30 mouse cellular contexts compared by ENCODE assay signal in the genomic region with DNA sequence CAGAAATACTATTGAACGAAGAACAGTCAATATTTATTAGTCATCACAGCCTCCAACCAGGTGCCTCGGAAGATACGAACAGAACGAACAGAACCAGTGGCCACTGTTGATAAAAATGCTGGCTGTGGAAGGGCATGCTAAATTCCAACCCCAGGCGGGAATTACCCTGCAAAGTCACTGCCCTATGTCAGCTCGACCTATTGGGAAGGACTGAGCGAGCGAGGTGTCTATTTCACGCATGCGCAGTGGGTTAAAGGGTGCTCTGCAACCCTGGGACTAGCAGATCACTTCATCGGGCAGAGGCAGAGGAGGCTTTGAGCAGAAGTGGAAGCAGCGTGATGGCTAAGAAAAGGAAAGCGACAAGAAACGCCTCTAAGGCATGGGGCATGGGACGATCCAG. TPM values are rescaled to one million over a fixed set of nuclear protein-coding genes. Genes with fewer than 3 reads are reported as not detected.
DNase-seq lines count a peak whose midpoint lies in the region; ATAC-seq and TF ChIP-seq lines count a peak whose summit lies in the region.
"Had no signal": no experiment of that assay in that cellular context is flagged by ENCODE, and none has a peak within 500 bp of the region (broad histone marks: within the 10 kb centered on the region; RNA-seq: fewer than 3 reads in every experiment).

No protein-coding gene starts in this region.

- no peaks in the 10 kb centered on the region for H3K9me3 ChIP-seq in lung, embryonic 14.5 days (ENCODE audit: low read depth, low read length)
- H3K9me3 ChIP-seq in intestine, postnatal 0 days (ENCODE audit: control insufficient read depth): no peaks in the 10 kb centered on the region
- H3K9me3 ChIP-seq in liver, embryonic 15.5 days (replicated peaks): no peaks in the 10 kb centered on the region
- H3K9me3 ChIP-seq: embryonic facial prominence, embryonic 15.5 days; forebrain, embryonic 10.5 days; hindbrain, embryonic 15.5 days had no signal

- no peak overlapping the region for H3K9ac ChIP-seq in lung, embryonic 14.5 days
- H3K9ac ChIP-seq in intestine, postnatal 0 days (ENCODE audit: low read depth, low read length): no peak overlapping the region
- no peak overlapping the region for H3K9ac ChIP-seq in liver, embryonic 15.5 days
- H3K9ac ChIP-seq: embryonic facial prominence, embryonic 15.5 days; forebrain, postnatal 0 days; hindbrain, embryonic 15.5 days had no signal

- DNase-seq in lung, embryonic 14.5 days: peak; percentile 36
- DNase-seq in lung, postnatal 14 days: no peak
- no peak for DNase-seq in gastrocnemius, adult 8-10 months (ENCODE audit: low spot score in 2 of 2)
- DNase-seq in urinary bladder, adult 2 months (ENCODE audit: low spot score): no peak
- no peak for DNase-seq in layer of hippocampus, postnatal 36 days
- DNase-seq in ovary, adult 18-20 months (ENCODE audit: low spot score): no peak
- DNase-seq: adrenal gland, postnatal 10 days; cerebellum, postnatal 10 days; forebrain, postnatal 0 days; heart, postnatal 10 days; kidney, adult 11 months; right cerebral cortex, postnatal 4 days; thymus, postnatal 25 days had no signal

- H3K27ac ChIP-seq in lung, embryonic 14.5 days (ENCODE audit: low read depth): no peak overlapping the region
- H3K27ac ChIP-seq in intestine, postnatal 0 days (ENCODE audit: low read depth, low read length): no peak overlapping the region
- H3K27ac ChIP-seq in liver, embryonic 15.5 days (replicated peaks): peak overlapping the region; percentile 53; the same call in 1 of the 2 replicates
- H3K27ac ChIP-seq: embryonic facial prominence, embryonic 15.5 days; forebrain, embryonic 10.5 days; hindbrain, embryonic 15.5 days; kidney, postnatal 0 days had no signal

- no peaks in the 10 kb centered on the region for H3K36me3 ChIP-seq in lung, embryonic 14.5 days (ENCODE audit: insufficient read depth)
- H3K36me3 ChIP-seq in intestine, postnatal 0 days (ENCODE audit: control insufficient read depth, insufficient read depth): no peaks in the 10 kb centered on the region
- H3K36me3 ChIP-seq in liver, embryonic 15.5 days (replicated peaks): no peaks in the 10 kb centered on the region
- H3K36me3 ChIP-seq: embryonic facial prominence, embryonic 15.5 days; forebrain, embryonic 10.5 days; hindbrain, embryonic 15.5 days had no signal

- H3K4me3 ChIP-seq in lung, embryonic 14.5 days (ENCODE audit: low read depth, low read length): no peak overlapping the region
- H3K4me3 ChIP-seq in intestine, postnatal 0 days (ENCODE audit: low read depth, low read length): no peak overlapping the region
- no peak overlapping the region for H3K4me3 ChIP-seq in liver, embryonic 15.5 days (replicated peaks)
- H3K4me3 ChIP-seq: embryonic facial prominence, embryonic 15.5 days; forebrain, embryonic 10.5 days; hindbrain, embryonic 15.5 days had no signal

- 57% methylated on average over 15 of the region's 15 CpGs for WGBS in lung, embryonic 14.5 days
- WGBS in intestine, postnatal 0 days: 36% methylated on average over 15 of the region's 15 CpGs
- WGBS in liver, embryonic 15.5 days (ENCODE audit: insufficient replicate concordance): 52% methylated on average over 15 of the region's 15 CpGs

- no peak overlapping the region for H3K4me2 ChIP-seq in lung, embryonic 14.5 days
- H3K4me2 ChIP-seq in intestine, postnatal 0 days (replicated peaks; ENCODE audit: low read depth): peak overlapping the region; percentile 43
- peak overlapping the region; percentile 31 for H3K4me2 ChIP-seq in liver, embryonic 15.5 days
- H3K4me2 ChIP-seq: embryonic facial prominence, embryonic 15.5 days; heart, embryonic 11.5 days; hindbrain, embryonic 15.5 days had no signal

- TF ChIP-seq CTCF in lung, embryonic 14.5 days (IDR thresholded peaks at IDR 0.05; ENCODE audit: low read depth): no peak
- no peak for TF ChIP-seq CTCF in intestine, postnatal 0 days (IDR thresholded peaks at IDR 0.05; ENCODE audit: low read depth)

- H3K4me1 ChIP-seq in lung, embryonic 14.5 days (ENCODE audit: insufficient read depth): no peaks in the 10 kb centered on the region
- H3K4me1 ChIP-seq in intestine, postnatal 0 days (replicated peaks; ENCODE audit: control insufficient read depth, insufficient read depth, low read length): no peaks in the 10 kb centered on the region
- peaks cover 15% of the 10 kb centered on the region for H3K4me1 ChIP-seq in liver, embryonic 15.5 days (replicated peaks)
- H3K4me1 ChIP-seq: embryonic facial prominence, embryonic 15.5 days; hindbrain, embryonic 15.5 days had no signal

- ATAC-seq in lung, embryonic 14.5 days (ENCODE audit: insufficient read depth): no peak
- ATAC-seq in intestine, postnatal 0 days: no peak
- ATAC-seq in liver, embryonic 15.5 days (ENCODE audit: insufficient read depth): peak; percentile 70
- ATAC-seq: activated CD4-positive, CD25-positive, alpha-beta regulatory T cell, adult 4 months; forebrain, postnatal 0 days; midbrain, embryonic 16.5 days had no signal

- H3K27me3 ChIP-seq in lung, embryonic 14.5 days (ENCODE audit: insufficient read depth, low read length): no peaks in the 10 kb centered on the region
- no peaks in the 10 kb centered on the region for H3K27me3 ChIP-seq in intestine, postnatal 0 days (replicated peaks; ENCODE audit: control insufficient read depth, insufficient read depth, low read length)
- H3K27me3 ChIP-seq in liver, embryonic 15.5 days: no peaks in the 10 kb centered on the region
- H3K27me3 ChIP-seq: embryonic facial prominence, embryonic 15.5 days; hindbrain, embryonic 15.5 days had no signal

RNA-seq across cellular contexts. Expression of a gene that starts 4.3 kb away (rescaled TPM):
- not detected in 2 replicates for polyA plus RNA-seq in lung, embryonic 14.5 days (2014; fragmentation: Nextera tagmentation; extraction: Ambion mirVana)
- polyA plus RNA-seq in intestine, postnatal 0 days (2015; fragmentation: Nextera tagmentation; extraction: Ambion mirVana): 2,043 and 2,206 TPM in 2 replicates
- 74.3 and 97.3 TPM in 2 replicates for polyA plus RNA-seq in liver, embryonic 15.5 days (2015; fragmentation: Nextera tagmentation; extraction: Ambion mirVana)
- total RNA-seq in gastrocnemius, adult 8-10 months (2022): not detected
- polyA plus RNA-seq in urinary bladder, adult 2 months (2012; rRNA removed): not detected in 2 replicates
- not detected for total RNA-seq in layer of hippocampus, postnatal 36 days (2021)
- total RNA-seq: adrenal gland, postnatal 10 days; forebrain, postnatal 0 days; gastrocnemius, adult 18-20 months; heart, postnatal 10 days; layer of hippocampus, adult 18-20 months; layer of hippocampus, postnatal 25 days; left cerebral cortex, postnatal 25 days; megakaryocyte-erythroid progenitor cell, adult 5-6 weeks; neutrophil, adult 5-6 weeks had no signal
- polyA plus RNA-seq: activated CD4-positive, CD25-positive, alpha-beta regulatory T cell, adult 4 months; embryonic facial prominence, embryonic 15.5 days; heart, embryonic 11.5 days had no signal

RNA-seq across cellular contexts. Expression of a gene that starts 10.3 kb away (rescaled TPM):
- polyA plus RNA-seq in lung, embryonic 14.5 days (2014; fragmentation: Nextera tagmentation; extraction: Ambion mirVana): not detected in 2 replicates
- polyA plus RNA-seq in intestine, postnatal 0 days (2015; fragmentation: Nextera tagmentation; extraction: Ambion mirVana): 116 and 203 TPM in 2 replicates
- not detected in 2 replicates for polyA plus RNA-seq in liver, embryonic 15.5 days (2015; fragmentation: Nextera tagmentation; extraction: Ambion mirVana)
- total RNA-seq in gastrocnemius, adult 8-10 months (2022): not detected
- 0.17 TPM in 1 of 2 replicates, not detected in the other for polyA plus RNA-seq in urinary bladder, adult 2 months (2012; rRNA removed)
- total RNA-seq in layer of hippocampus, postnatal 36 days (2021): not detected
- total RNA-seq: forebrain, postnatal 0 days; gastrocnemius, adult 18-20 months; heart, postnatal 10 days; layer of hippocampus, adult 18-20 months; layer of hippocampus, postnatal 25 days; left cerebral cortex, postnatal 25 days; megakaryocyte-erythroid progenitor cell, adult 5-6 weeks; neutrophil, adult 5-6 weeks had no signal
- polyA plus RNA-seq: activated CD4-positive, CD25-positive, alpha-beta regulatory T cell, adult 4 months; brain, embryonic 14.5 days; forebrain, embryonic 10.5 days; forebrain, postnatal 0 days; heart, embryonic 11.5 days; hindbrain, embryonic 15.5 days; limb, embryonic 14.5 days; midbrain, embryonic 16.5 days had no signal

RNA-seq across cellular contexts. Expression of a gene that starts 31.3 kb away (rescaled TPM):
- not detected in 2 replicates for polyA plus RNA-seq in lung, embryonic 14.5 days (2014; fragmentation: Nextera tagmentation; extraction: Ambion mirVana)
- polyA plus RNA-seq in intestine, postnatal 0 days (2015; fragmentation: Nextera tagmentation; extraction: Ambion mirVana): 39.4 and 174 TPM in 2 replicates
- polyA plus RNA-seq in liver, embryonic 15.5 days (2015; fragmentation: Nextera tagmentation; extraction: Ambion mirVana): not detected in 2 replicates
- not detected for total RNA-seq in gastrocnemius, adult 8-10 months (2022)
- polyA plus RNA-seq in urinary bladder, adult 2 months (2012; rRNA removed): not detected in 2 replicates
- total RNA-seq in layer of hippocampus, postnatal 36 days (2021): not detected
- total RNA-seq: adrenal gland, postnatal 10 days; forebrain, postnatal 0 days; gastrocnemius, adult 18-20 months; heart, postnatal 10 days; layer of hippocampus, adult 18-20 months; layer of hippocampus, postnatal 25 days; left cerebral cortex, postnatal 25 days; megakaryocyte-erythroid progenitor cell, adult 5-6 weeks; neutrophil, adult 5-6 weeks had no signal
- polyA plus RNA-seq: brain, embryonic 14.5 days; embryonic facial prominence, embryonic 15.5 days; forebrain, embryonic 10.5 days; forebrain, postnatal 0 days; hindbrain, embryonic 15.5 days; limb, embryonic 14.5 days; midbrain, embryonic 16.5 days had no signal

Comparison
In these comparisons a context has a peak if more than half of its experiments do, and no peak if none do; other contexts are left out.
1. RNA of a gene that starts 4.3 kb away (polyA plus RNA-seq): 2,043 to 2,206 TPM in intestine, postnatal 0 days and 74.3 to 97.3 TPM in liver, embryonic 15.5 days; not detected in lung, embryonic 14.5 days and not detected in urinary bladder, adult 2 months; every median in the first group is over 10 times any median in the second.
2. RNA of a gene that starts 10.3 kb away (polyA plus RNA-seq): 116 to 203 TPM in intestine, postnatal 0 days; 0.17 TPM in urinary bladder, adult 2 months, not detected in lung, embryonic 14.5 days and not detected in liver, embryonic 15.5 days; every median in the first group is over 100 times any median in the second.
3. RNA of a gene that starts 31.3 kb away (polyA plus RNA-seq): 39.4 to 174 TPM in intestine, postnatal 0 days; not detected in liver, embryonic 15.5 days, not detected in urinary bladder, adult 2 months and not detected in lung, embryonic 14.5 days; every median in the first group is over 10 times any median in the second.